Mouse (Mus musculus) G1E (cell line): ENCODE data around the gene Nxpe4.

Experiments
- CTCF ChIP-seq: IDR thresholded peaks from 2 replicates; pipeline ENCODE4 v1.5.1; 2012; ENCODE audit warnings: low read depth, low read length, inconsistent platforms, mixed read lengths
- GATA1 ChIP-seq: IDR thresholded peaks from 2 replicates; pipeline ENCODE4 v1.6.1; 2012; ENCODE audit warnings: borderline replicate concordance, low read length, inconsistent platforms, mixed read lengths
- TAL1 ChIP-seq: conservative IDR thresholded peaks from 2 replicates; pipeline ENCODE4 v1.6.1; 2012; ENCODE audit warnings: low read depth, low read length, inconsistent platforms, mixed read lengths

GRCm38 (mm10) chr9:48236455-48236854 lies 74.6 kb downstream of the Nxpe4 start:
- TF ChIP-seq CTCF (no peak), GATA1 (no peak), TAL1 (no peak)
